Mouse (Mus musculus): ENCODE measurements around the gene Sgcd.

GRCm38 (mm10) chr11:47988697-47989533, at the start of gene Sgcd:
- TF ChIP-seq ZNF384 (IDR thresholded peaks at IDR 0.05; ENCODE audit: low read depth, low read length) (no peak), EP300 (IDR thresholded peaks at IDR 0.05; ENCODE audit: low read length) (no peak), HCFC1 (IDR thresholded peaks at IDR 0.05; ENCODE audit: low read depth, low read length) (no peak), MAFK (IDR thresholded peaks at IDR 0.05; ENCODE audit: insufficient replicate concordance, low read length) (no peak), POLR2AphosphoS2 (IDR thresholded peaks at IDR 0.05; ENCODE audit: low read depth, low read length) (no peak), ZC3H11A (IDR thresholded peaks at IDR 0.05; ENCODE audit: low read depth, low read length) (no peak), CTCF (conservative IDR thresholded peaks at IDR 0.05 in 1 of 2, IDR thresholded peaks at IDR 0.05 in 1 of 2; ENCODE audit: low read depth in 2 of 2, low read length in 2 of 2) (no peak), POLR2A (IDR thresholded peaks at IDR 0.05; ENCODE audit: low read depth, low read length) (no peak), MAX (IDR thresholded peaks at IDR 0.05; ENCODE audit: low read length) (no peak), BHLHE40 (IDR thresholded peaks at IDR 0.05; ENCODE audit: low read depth, low read length) (no peak), E2F4 (IDR thresholded peaks at IDR 0.05; ENCODE audit: insufficient replicate concordance, low read depth, low read length) (no peak), MEF2A (IDR thresholded peaks at IDR 0.05; ENCODE audit: borderline replicate concordance, low read depth, low read length) (no peak)
